Comparison of ENCODE assay signal across 20 mouse cellular contexts in the genomic region with DNA sequence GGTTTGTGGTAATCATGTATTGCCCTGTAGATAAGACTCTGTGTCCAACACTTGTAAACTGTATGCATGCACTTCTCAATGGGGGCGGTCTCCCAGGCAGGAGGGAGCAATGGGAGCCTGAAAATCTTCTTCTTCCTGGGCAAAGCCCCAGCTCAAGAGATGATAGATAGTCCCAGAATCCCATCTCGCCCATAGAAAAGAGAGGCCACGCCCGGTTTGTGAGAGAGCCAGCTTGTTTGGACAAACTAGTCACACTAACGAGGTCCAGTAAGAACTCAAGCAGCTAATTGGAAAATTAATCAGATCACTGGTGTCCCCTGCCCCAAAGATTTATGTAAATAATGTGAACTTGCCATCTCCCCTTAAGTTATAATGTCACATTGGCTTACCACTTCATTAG.
DNase-seq lines count a peak whose midpoint lies in the region; TF ChIP-seq lines count a peak whose summit lies in the region.
"Had no signal": no experiment of that assay in that cellular context is flagged by ENCODE, and none has a peak within 500 bp of the region (broad histone marks: within the 10 kb centered on the region; RNA-seq: fewer than 3 reads in every experiment).

No protein-coding gene starts in this region.

- peak overlapping the region; percentile 46; the same call in 1 of the 2 replicates for H3K27ac ChIP-seq in gastrocnemius, adult 2 months
- H3K27ac ChIP-seq: forebrain, embryonic 13.5 days; hindbrain, embryonic 13.5 days; left cerebral cortex, adult 2 months; limb, embryonic 12.5 days; liver, embryonic 15.5 days had no signal

- intact Hi-C loops in gastrocnemius, adult 2 months (cut with DNase I), result no loop called here

- peak; percentile 20 to 25 for DNase-seq in cerebellum, postnatal 10 days
- no peak for DNase-seq in cerebellum, adult 9-10 months
- peak; percentile 29 for DNase-seq in ovary, postnatal 14 days (ENCODE audit: low spot score)
- DNase-seq in ovary, postnatal 10 days (ENCODE audit: low spot score), result no peak
- DNase-seq in gastrocnemius, adult 2 months, result peak; percentile 63
- peak; percentile 38 for DNase-seq in testis, postnatal 14 days (ENCODE audit: low spot score)
- no peak for DNase-seq in lung, postnatal 14 days
- DNase-seq: cerebellum, adult 2 months; cerebellum, postnatal 36 days; heart, postnatal 36 days; layer of hippocampus, adult 9-11 months; lung, embryonic 14.5 days; retina, postnatal 1 day; right cerebral cortex, postnatal 14 days; thymus, postnatal 25 days had no signal

- TF ChIP-seq CTCF in gastrocnemius, adult 2 months (IDR thresholded peaks at IDR 0.05), result no peak

- no peak overlapping the region for H3K4me3 ChIP-seq in gastrocnemius, adult 2 months
- H3K4me3 ChIP-seq: forebrain, embryonic 13.5 days; hindbrain, embryonic 13.5 days; left cerebral cortex, adult 2 months; limb, embryonic 12.5 days; liver, embryonic 15.5 days had no signal

Comparison
In these comparisons a context has a peak if more than half of its experiments do, and no peak if none do; other contexts are left out.
1. DNase-seq: peak in cerebellum, postnatal 10 days (2 of 2), ovary, postnatal 14 days (single experiment), gastrocnemius, adult 2 months (single experiment) and testis, postnatal 14 days (single experiment); none in cerebellum, adult 9-10 months (single experiment), ovary, postnatal 10 days (single experiment) and lung, postnatal 14 days (single experiment).